Mouse (Mus musculus) heart, postnatal 0 days (tissue): ENCODE data around the gene Ucn3. TPM values are rescaled to one million over a fixed set of nuclear protein-coding genes. Genes with fewer than 3 reads are reported as not detected.

Experiments used
- ATAC-seq: fragments of 200-750 bp; cut with Nextera tagmentation; 2 replicates; pipeline ENCODE4 v1.8.0; 2017; ENCODE audit warnings: low read depth, moderate number of reproducible peaks, moderate library complexity; ENCODE audit not compliant: insufficient read depth
- DNase-seq: peaks from one replicate; pipeline ENCODE4 v3.0.0-alpha.2; 2016; ENCODE audit warnings: low spot score
- H3K27ac ChIP-seq: fragments of 300-500 bp; sonication (generic); 2 replicates; pipeline ENCODE4 v1.5.1; 2014; ENCODE audit warnings: low read depth, mild to moderate bottlenecking
- H3K27me3 ChIP-seq: fragments of 300-500 bp; sonication (generic); 2 replicates; pipeline ENCODE4 v1.6.1; 2014; ENCODE audit warnings: low read length, mixed read lengths; ENCODE audit not compliant: control insufficient read depth, insufficient read depth
- H3K36me3 ChIP-seq: fragments of 300-500 bp; sonication (generic); replicated peaks from 2 replicates; pipeline ENCODE4 v1.6.1; 2014; ENCODE audit warnings: low read length, mixed read lengths; ENCODE audit not compliant: control insufficient read depth, insufficient read depth
- H3K4me1 ChIP-seq: fragments of 300-500 bp; sonication (generic); 2 replicates; pipeline ENCODE4 v1.6.1; 2014; ENCODE audit warnings: antibody characterized with exemption; ENCODE audit not compliant: control insufficient read depth, insufficient read depth
- H3K4me2 ChIP-seq: fragments of 300-500 bp; sonication (generic); 2 replicates; pipeline ENCODE4 v1.6.1; 2014; ENCODE audit warnings: low read depth, mild to moderate bottlenecking, low read length, moderate library complexity
- H3K4me3 ChIP-seq: fragments of 300-500 bp; sonication (generic); 2 replicates; pipeline ENCODE4 v1.5.1; 2014; ENCODE audit warnings: low read depth, low read length
- H3K9ac ChIP-seq: fragments of 300-500 bp; sonication (generic); replicated peaks from 2 replicates; pipeline ENCODE4 v1.6.1; 2014; ENCODE audit warnings: low read depth, low read length, mixed read lengths
- H3K9me3 ChIP-seq: fragments of 300-500 bp; sonication (generic); replicated peaks from 2 replicates; pipeline ENCODE4 v1.6.1; 2016; ENCODE audit warnings: low read length; ENCODE audit not compliant: control insufficient read depth
- CTCF ChIP-seq: IDR thresholded peaks from 2 replicates; pipeline ENCODE4 v1.5.1; 2016; ENCODE audit warnings: antibody characterized with exemption, control low read depth, low read depth
- EP300 ChIP-seq: IDR thresholded peaks from 2 replicates; pipeline ENCODE4 v1.6.1; 2016; ENCODE audit warnings: antibody characterized with exemption, low read depth
- WGBS: fragments of 180-500 bp; shearing (Covaris S2); extraction: QIAGEN DNeasy Blood & Tissue Kit; methylation state at CpG from one replicate; pipeline ENCODE4 v1.1.7; 2014; 5-methylcytosine and 5-hydroxymethylcytosine counted together
- polyA plus RNA-seq: library from polyadenylated mRNA; unstranded; fragments of >200 nt; fragmentation: Nextera tagmentation; extraction: Ambion mirVana; gene quantifications from 2 replicates; pipeline ENCODE4 v1.2.1, GENCODE M21; 2015
- total RNA-seq: library from RNA; depleted of rRNA; stranded (reverse); fragments of >200 nt; gene quantifications from 2 replicates; pipeline ENCODE4 v1.2.3, GENCODE M21; 2014; ENCODE audit warnings: low replicate concordance

Gene Ucn3
- total and polyA plus RNA-seq, 2 experiments from 2014 or later, result not detected

DNA sequence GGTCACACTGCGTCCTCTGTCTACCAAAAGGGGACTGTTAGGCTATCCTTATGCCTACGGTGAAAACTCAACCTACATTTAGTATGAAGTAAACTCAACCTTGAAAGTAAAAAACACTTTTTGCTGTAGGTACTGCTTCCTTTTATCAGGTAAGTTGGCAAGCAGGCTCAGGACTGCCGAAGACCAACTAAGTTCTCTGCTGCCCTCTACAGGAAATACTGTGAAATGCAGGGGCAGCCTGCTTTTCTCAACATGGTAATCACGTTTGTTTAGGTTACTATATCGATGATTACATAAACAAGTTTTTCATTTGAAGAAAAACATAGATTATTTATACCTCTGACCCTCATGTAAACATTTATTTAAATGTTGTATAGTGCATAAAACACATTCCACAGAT, 48.2 kb downstream of the Ucn3 start:
- no peak overlapping the region for H3K9ac ChIP-seq
- H3K9me3 ChIP-seq, result no peaks in the 10 kb centered on the region
- DNase-seq, result peak; percentile 50
- H3K36me3 ChIP-seq, result no peaks in the 10 kb centered on the region
- TF ChIP-seq EP300 (no peak), CTCF (peak; percentile 98)
- H3K4me3 ChIP-seq, result no peak overlapping the region
- 32% methylated on average over 5 of the region's 5 CpGs for WGBS
- no peak for ATAC-seq
- no peak overlapping the region for H3K4me2 ChIP-seq
- H3K4me1 ChIP-seq, result peaks cover 3% of the 10 kb centered on the region
- H3K27ac ChIP-seq, result no peak overlapping the region
- no peaks in the 10 kb centered on the region for H3K27me3 ChIP-seq

DNA sequence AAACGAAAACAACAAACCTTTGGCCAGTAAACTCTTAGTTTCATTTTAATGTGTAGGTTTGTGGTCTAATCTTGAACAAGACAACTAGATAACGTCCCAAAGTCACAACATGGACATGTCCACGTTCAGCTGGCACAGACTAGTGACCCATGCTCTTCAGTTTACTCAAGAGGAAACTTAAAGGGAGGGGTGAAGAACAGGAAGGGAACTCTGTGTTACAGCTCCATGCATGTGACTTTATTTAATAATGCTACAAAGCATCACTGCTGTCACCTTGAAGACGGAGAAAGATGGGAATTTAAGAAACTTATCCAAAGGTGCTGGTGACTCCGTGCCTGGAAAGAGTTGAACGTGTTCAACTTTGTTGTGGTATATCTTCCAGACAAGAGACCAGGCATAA, 49.1 kb downstream of the Ucn3 start:
- no peak for ATAC-seq
- DNase-seq, result no peak
- Histone ChIP-seq H3K27me3 (no peaks in the 10 kb centered on the region), H3K9me3 (no peaks in the 10 kb centered on the region), H3K4me1 (peaks cover 3% of the 10 kb centered on the region), H3K4me3 (no peak overlapping the region), H3K27ac (no peak overlapping the region), H3K4me2 (no peak overlapping the region), H3K9ac (no peak overlapping the region), H3K36me3 (no peaks in the 10 kb centered on the region)
- WGBS, result 78% methylated on average over 6 of the region's 6 CpGs
- TF ChIP-seq CTCF, result no peak

DNA sequence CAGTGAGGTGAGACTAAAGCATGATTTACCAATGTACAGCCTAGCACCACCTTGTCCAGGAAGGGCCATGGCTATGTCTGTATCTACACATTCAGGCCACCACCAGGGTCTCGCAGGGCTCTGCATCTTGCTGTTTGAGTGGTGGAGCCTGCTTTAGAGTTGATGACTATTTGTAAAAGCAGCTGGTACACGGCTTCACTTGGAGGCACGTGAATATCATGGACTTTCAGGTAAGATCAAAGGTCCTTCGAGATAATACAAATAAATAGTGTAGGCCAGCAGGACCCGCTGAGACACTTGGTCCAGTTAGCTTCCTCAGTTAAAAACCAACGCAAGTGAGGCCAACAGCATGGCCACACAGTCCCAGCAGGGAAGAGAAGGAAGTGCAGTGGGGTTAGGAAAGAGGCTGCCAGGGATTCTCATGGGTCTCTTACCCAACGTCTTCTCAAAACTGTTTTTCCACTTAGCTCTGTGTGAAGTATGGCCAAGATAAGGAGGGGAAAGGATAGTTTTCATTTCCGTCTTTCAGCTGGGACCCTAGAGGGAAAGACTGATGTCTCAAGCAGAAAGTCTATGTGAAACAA, 49.7 kb downstream of the Ucn3 start:
- no peaks in the 10 kb centered on the region for H3K9me3 ChIP-seq
- 71% methylated on average over 8 of the region's 8 CpGs for WGBS
- no peak overlapping the region for H3K27ac ChIP-seq
- TF ChIP-seq EP300 (no peak), CTCF (no peak)
- H3K4me1 ChIP-seq, result peaks cover 3% of the 10 kb centered on the region
- ATAC-seq (no peak), DNase-seq (no peak)
- no peaks in the 10 kb centered on the region for H3K27me3 ChIP-seq
- no peaks in the 10 kb centered on the region for H3K36me3 ChIP-seq
- H3K9ac ChIP-seq, result no peak overlapping the region
- H3K4me2 ChIP-seq, result no peak overlapping the region
- H3K4me3 ChIP-seq, result no peak overlapping the region

DNA sequence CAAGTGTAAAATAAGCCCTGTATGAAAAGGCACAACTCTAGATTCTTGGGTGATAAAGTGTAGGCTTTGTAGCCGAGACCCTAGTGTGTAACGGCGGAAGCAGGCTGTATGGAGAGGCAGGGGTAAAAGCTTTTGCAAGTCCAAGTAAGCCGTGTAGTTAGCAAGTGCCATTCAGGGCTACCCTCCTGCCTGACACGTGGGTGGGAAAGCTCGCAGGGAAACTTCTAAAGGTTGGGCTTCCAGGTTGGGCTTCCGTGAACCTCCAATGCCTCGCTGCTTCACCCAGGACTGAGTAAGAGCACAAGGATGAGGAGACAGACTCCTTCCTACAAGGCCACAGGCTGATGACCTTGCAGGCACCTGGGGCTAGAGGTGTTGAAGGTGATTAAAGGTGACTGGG, 50.6 kb downstream of the Ucn3 start:
- TF ChIP-seq EP300, result no peak
- no peak for TF ChIP-seq CTCF
- H3K27me3 ChIP-seq, result no peaks in the 10 kb centered on the region

DNA sequence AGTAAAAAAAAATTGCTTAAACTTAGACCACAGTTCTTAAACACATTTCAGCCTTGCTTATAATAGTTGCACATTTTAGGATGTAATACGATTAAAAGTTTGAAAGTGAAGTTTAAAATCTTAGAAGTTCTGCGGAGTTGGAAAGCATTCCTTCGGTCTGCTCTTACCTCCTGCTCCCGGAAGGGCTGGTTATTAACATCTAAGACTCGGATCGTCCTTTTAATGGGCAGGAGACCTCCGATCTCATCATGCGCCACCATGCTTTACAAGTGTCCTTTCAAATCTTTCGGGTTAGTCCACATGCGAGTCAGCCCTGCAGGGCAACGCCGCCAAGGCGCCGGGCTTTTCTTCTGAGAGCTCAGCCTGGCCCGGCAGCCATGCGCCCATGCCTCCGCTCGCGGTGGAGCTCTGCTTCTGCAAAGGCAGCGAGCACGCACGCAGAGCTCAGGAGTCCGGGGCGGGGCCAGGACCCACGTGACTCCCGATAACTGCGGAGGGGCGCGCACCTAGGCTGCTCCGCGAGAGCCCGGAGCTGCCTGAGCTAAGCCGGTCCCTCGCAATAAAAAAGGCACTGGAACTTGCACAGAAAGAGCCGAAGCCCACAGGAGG, 51.9 kb downstream of the Ucn3 start:
- peak overlapping the region; percentile 57 for H3K4me2 ChIP-seq
- DNase-seq (peak; percentile 89), ATAC-seq (peak; percentile 98)
- WGBS, result under 1% methylated on average over 35 of the region's 35 CpGs
- peak overlapping the region; percentile 61; the same call in 1 of the 2 replicates for H3K27ac ChIP-seq
- no peaks in the 10 kb centered on the region for H3K9me3 ChIP-seq
- no peak for TF ChIP-seq CTCF
- no peak for TF ChIP-seq EP300
- no peaks in the 10 kb centered on the region for H3K27me3 ChIP-seq
- peaks cover 3% of the 10 kb centered on the region for H3K4me1 ChIP-seq
- H3K9ac ChIP-seq, result peak overlapping the region; percentile 56
- H3K36me3 ChIP-seq, result peaks cover 4% of the 10 kb centered on the region
- H3K4me3 ChIP-seq, result peak overlapping the region; percentile 58

More for the DNA sequence above, 50.6 kb downstream of the Ucn3 start:
- Histone ChIP-seq H3K27ac (no peak overlapping the region), H3K4me1 (peaks cover 3% of the 10 kb centered on the region), H3K36me3 (no peaks in the 10 kb centered on the region), H3K9ac (no peak overlapping the region), H3K9me3 (no peaks in the 10 kb centered on the region), H3K4me2 (no peak overlapping the region), H3K4me3 (no peak overlapping the region)
- WGBS, result 76% methylated on average over 8 of the region's 8 CpGs
- no peak for ATAC-seq
- no peak for DNase-seq

DNA sequence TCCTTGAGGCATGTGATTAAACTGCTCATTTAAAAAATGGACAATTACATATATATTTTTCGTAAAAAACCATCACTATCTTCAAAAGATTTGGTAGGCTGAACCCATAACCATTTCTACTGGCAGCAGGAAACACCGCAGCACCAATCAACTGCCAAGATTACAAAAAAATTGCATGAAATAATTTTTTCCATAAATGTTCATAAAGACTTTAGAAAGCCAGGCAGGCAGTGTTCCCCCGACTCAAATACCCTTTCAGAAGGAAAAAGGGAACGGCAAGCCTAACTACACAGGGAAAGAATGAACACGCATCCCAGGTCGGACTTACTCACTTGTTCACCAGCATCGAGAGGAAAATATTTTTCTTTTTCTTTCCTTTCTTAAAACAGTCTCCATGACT, 52.5 kb downstream of the Ucn3 start:
- peak overlapping the region; percentile 57 for H3K4me2 ChIP-seq
- peak overlapping the region; percentile 56; the same call in 1 of the 2 replicates for H3K9ac ChIP-seq
- WGBS, result 9% methylated on average over 7 of the region's 7 CpGs
- peaks cover 3% of the 10 kb centered on the region for H3K4me1 ChIP-seq
- H3K4me3 ChIP-seq, result peak overlapping the region; percentile 58
- no peak for TF ChIP-seq CTCF
- no peak for TF ChIP-seq EP300
- H3K27ac ChIP-seq, result no peak overlapping the region
- no peaks in the 10 kb centered on the region for H3K9me3 ChIP-seq
- ATAC-seq, result no peak
- no peak for DNase-seq
- H3K27me3 ChIP-seq, result no peaks in the 10 kb centered on the region
- peaks cover 11% of the 10 kb centered on the region for H3K36me3 ChIP-seq
